Mouse (Mus musculus): Measurements from ENCODE around the gene Itgav. TPM values are rescaled to one million over a fixed set of nuclear protein-coding genes. Genes with fewer than 3 reads are reported as not detected.

Itgav gene
- polyA plus RNA-seq, 1 experiment from 2014 or later: 34.8 TPM

DNA sequence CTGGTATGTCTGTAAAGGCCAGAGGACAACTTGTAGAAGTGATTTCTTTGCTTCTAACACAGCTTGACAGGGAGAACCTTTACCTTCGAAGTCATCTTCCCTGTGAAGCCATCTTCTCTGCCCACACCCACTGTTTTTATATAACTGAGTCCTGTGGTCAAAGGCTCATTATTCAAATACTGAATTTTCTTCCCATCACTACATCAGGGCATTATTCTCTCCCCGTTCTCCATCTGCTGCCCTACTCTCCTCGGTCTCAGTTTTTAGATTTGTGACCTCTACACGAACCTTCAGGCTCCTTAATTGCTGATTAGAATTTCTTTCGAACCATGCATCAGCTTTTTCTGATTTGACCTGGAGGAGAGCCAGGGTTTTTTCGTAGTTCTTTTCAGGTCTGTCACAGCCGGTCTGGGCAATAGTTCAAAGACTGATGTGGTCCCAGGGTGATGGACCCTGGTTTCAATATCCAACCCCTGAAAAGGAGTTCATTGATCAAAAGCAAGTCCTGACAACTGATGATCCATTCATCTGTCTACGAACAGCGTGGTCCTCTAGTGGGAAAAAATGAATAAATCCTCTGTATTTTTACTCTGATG, 73.8 kb downstream of the Itgav start:
- Histone ChIP-seq H3K36me3 (ENCODE audit: control insufficient read depth, insufficient read depth) (peaks cover 44% of the 10 kb centered on the region), H3K27me3 (ENCODE audit: control insufficient read depth, insufficient read depth, low read length) (no peaks in the 10 kb centered on the region), H3K27ac (ENCODE audit: low read length) (no peak overlapping the region), H3K9ac (ENCODE audit: low read length) (no peak overlapping the region), H3K4me3 (ENCODE audit: low read length) (no peak overlapping the region), H3K4me2 (ENCODE audit: low read depth, low read length) (no peak overlapping the region), H3K9me3 (replicated peaks; ENCODE audit: control insufficient read depth, low read length) (no peaks in the 10 kb centered on the region), H3K4me1 (ENCODE audit: control insufficient read depth, insufficient read depth, low read length) (no peaks in the 10 kb centered on the region)
- 74% methylated on average over 9 of the region's 9 CpGs for WGBS
- no peak for ATAC-seq (replicated peaks; ENCODE audit: extremely low read depth, insufficient read depth, low FRiP score)

DNA sequence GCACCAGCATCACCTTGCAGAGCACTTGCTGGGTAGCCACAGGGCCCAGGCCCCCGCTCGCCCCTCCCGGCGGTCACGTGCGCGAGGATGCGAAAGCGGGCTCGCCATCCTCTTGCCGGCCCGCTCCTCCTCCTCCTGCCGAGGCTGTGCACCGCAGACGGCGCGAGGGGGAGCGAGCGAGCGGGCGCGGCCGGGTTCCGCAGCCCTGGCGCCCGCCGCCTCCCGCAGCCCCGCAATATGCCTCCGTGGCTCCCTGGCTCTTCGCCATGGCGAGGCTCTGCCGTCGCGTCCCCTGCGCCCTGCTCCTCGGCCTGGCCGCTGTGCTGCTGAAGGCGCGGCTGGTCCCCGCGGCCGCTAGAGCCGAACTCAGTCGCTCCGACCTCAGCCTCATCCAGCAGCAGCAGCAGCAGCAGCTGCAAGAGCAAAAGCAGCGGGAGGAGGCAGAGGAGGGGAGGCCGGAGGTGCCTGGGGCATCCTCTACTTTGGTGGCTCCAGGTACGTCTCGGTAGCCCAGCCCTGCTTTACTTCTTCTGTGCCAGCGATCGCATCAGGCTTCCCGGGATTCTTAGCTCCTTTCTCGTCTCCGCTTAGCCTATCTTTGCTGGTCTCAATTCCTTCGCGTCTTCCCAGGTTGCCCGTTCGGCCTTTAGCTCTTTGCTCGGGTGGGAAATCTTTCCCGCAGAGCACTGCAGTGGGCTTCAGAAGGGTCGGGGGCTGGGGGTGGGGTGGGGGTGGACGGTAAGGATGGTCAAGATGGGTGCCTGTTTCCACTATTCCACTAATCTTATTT, 88.5 kb downstream of the Itgav start, which contains the start of gene Fam171b:
Gene Fam171b (plus strand): TSS at position 154 of the 790 bp plus-strand sequence.
- peak within 1 kb of the TSS; percentile 63 for H3K4me3 ChIP-seq (ENCODE audit: low read length)
- peak within 1 kb of the TSS; percentile 74 for H3K9ac ChIP-seq (ENCODE audit: low read length)
- H3K36me3 ChIP-seq (ENCODE audit: control insufficient read depth, insufficient read depth): no peaks in the 10 kb centered on the region
- H3K27me3 ChIP-seq (ENCODE audit: control insufficient read depth, insufficient read depth, low read length): peaks cover 25% of the 10 kb centered on the region
- ATAC-seq (replicated peaks; ENCODE audit: extremely low read depth, insufficient read depth, low FRiP score): peak; percentile 90
- H3K4me2 ChIP-seq (ENCODE audit: low read depth, low read length): peak within 1 kb of the TSS; percentile 91
- no peak within 1 kb of the TSS for H3K27ac ChIP-seq (ENCODE audit: low read length)
- WGBS: under 1% methylated on average over 54 of the region's 63 CpGs
- H3K9me3 ChIP-seq (replicated peaks; ENCODE audit: control insufficient read depth, low read length): no peaks in the 10 kb centered on the region
- peaks cover 3% of the 10 kb centered on the region; the same call in 1 of the 2 replicates for H3K4me1 ChIP-seq (ENCODE audit: control insufficient read depth, insufficient read depth, low read length)

DNA sequence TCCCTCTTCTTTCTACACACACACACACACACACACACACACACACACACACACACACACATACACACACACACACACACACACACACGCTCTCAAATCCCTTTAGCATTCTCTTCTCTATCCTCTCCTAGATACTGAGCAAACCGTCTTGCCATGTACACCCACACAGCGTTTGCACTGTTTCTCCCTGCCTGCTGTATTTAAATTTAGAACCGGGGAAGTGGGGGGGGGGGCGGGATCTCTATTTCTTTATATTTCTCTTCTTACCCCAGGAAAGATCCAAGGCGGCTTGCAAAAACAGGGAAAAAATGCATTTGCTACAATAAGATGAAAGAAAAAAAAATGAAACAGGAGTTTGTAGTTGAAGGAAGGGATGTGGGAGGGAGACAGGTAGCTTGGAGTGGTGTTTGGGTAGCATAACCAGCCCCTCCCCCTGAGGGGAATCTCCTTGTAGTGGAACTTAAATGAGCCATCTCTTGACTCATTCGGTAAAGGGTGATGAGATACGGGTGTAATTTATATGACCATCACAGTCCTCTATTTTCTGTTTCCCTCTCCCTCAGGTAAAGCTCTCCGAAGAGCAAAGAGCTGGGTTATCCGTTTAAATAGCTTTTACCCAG, 89.2 kb downstream of the Itgav start:
- no peaks in the 10 kb centered on the region for H3K9me3 ChIP-seq (replicated peaks; ENCODE audit: control insufficient read depth, low read length)
- ATAC-seq (replicated peaks; ENCODE audit: extremely low read depth, insufficient read depth, low FRiP score): no peak
- peaks cover 3% of the 10 kb centered on the region; the same call in 1 of the 2 replicates for H3K4me1 ChIP-seq (ENCODE audit: control insufficient read depth, insufficient read depth, low read length)
- H3K4me3 ChIP-seq (ENCODE audit: low read length): peak overlapping the region; percentile 63
- peak overlapping the region; percentile 91 for H3K4me2 ChIP-seq (ENCODE audit: low read depth, low read length)
- 16% methylated on average over 10 of the region's 10 CpGs for WGBS
- H3K9ac ChIP-seq (ENCODE audit: low read length): no peak overlapping the region
- H3K27ac ChIP-seq (ENCODE audit: low read length): no peak overlapping the region
- no peaks in the 10 kb centered on the region for H3K36me3 ChIP-seq (ENCODE audit: control insufficient read depth, insufficient read depth)
- H3K27me3 ChIP-seq (ENCODE audit: control insufficient read depth, insufficient read depth, low read length): peaks cover 25% of the 10 kb centered on the region

DNA sequence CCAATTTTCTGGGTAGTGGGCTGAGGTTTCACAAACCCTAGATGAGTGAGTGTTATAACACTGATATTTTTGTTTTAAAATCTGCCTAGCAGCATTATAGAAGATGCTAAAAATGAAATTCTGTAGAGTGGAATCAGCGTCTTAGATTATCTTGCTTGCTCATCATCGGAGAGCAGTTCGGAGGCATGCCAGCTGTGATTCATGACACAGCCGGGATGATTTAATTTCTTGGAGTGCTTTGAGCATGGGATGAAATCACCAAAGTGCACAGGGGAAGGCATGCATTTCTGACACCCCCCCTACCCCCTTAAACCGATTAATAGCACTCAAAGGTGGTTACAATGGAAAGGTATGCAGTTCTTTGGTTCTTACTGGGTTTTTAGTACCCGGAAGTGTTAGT, 89.8 kb downstream of the Itgav start:
- ATAC-seq (replicated peaks; ENCODE audit: extremely low read depth, insufficient read depth, low FRiP score): no peak
- Histone ChIP-seq H3K9me3 (replicated peaks; ENCODE audit: control insufficient read depth, low read length) (no peaks in the 10 kb centered on the region), H3K4me2 (ENCODE audit: low read depth, low read length) (no peak overlapping the region), H3K27me3 (ENCODE audit: control insufficient read depth, insufficient read depth, low read length) (peaks cover 25% of the 10 kb centered on the region), H3K4me3 (ENCODE audit: low read length) (no peak overlapping the region), H3K9ac (ENCODE audit: low read length) (no peak overlapping the region), H3K4me1 (ENCODE audit: control insufficient read depth, insufficient read depth, low read length) (peaks cover 3% of the 10 kb centered on the region; the same call in 1 of the 2 replicates), H3K36me3 (ENCODE audit: control insufficient read depth, insufficient read depth) (no peaks in the 10 kb centered on the region), H3K27ac (ENCODE audit: low read length) (no peak overlapping the region)
- WGBS: 51% methylated on average over 6 of the region's 6 CpGs

DNA sequence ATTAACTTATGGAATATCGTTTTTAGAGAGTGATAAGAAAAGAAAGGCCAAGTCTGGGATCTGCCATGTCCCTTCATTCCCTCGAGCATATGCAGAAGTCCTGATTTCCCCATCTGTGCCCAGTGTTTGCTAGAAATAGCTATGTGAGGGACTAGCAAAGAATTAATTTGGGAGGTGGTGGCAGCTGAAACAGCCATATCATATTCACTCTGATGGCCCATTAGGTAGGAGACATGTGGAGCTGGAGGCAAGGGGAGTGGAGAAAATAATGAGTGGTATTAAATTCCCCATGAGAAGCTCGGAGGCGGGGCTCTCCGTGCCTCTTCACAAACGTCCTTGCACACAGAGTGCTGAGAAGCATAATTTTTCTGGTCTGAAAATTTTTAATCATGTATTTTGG, 92.0 kb downstream of the Itgav start:
- Histone ChIP-seq H3K4me2 (ENCODE audit: low read depth, low read length) (no peak overlapping the region), H3K9ac (ENCODE audit: low read length) (no peak overlapping the region), H3K4me1 (ENCODE audit: control insufficient read depth, insufficient read depth, low read length) (peaks cover 3% of the 10 kb centered on the region; the same call in 1 of the 2 replicates), H3K27me3 (ENCODE audit: control insufficient read depth, insufficient read depth, low read length) (peaks cover 13% of the 10 kb centered on the region; the same call in 1 of the 2 replicates), H3K27ac (ENCODE audit: low read length) (no peak overlapping the region), H3K36me3 (ENCODE audit: control insufficient read depth, insufficient read depth) (no peaks in the 10 kb centered on the region), H3K9me3 (replicated peaks; ENCODE audit: control insufficient read depth, low read length) (no peaks in the 10 kb centered on the region), H3K4me3 (ENCODE audit: low read length) (no peak overlapping the region)
- ATAC-seq (replicated peaks; ENCODE audit: extremely low read depth, insufficient read depth, low FRiP score): no peak
- 70% methylated on average over 6 of the region's 6 CpGs for WGBS

DNA sequence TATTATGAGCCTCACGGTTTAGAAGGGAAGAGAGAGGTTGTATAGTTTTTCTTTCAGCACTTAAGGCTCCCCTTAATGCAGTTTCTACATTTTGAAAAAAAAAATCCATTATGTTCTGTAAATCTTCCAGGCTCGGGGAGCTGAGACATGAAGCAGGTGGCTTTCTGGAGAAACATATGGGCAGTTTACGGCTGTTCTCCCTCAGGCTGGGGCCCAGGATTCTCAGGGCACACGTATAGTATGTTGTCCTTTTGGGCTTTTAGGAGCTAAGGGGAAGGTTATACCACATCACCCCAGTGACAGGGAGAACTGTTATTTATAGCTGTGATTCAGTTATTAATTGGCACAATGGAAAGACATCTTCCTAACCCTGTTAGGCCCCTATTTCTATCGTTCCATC, 101.0 kb downstream of the Itgav start:
- H3K9me3 ChIP-seq (replicated peaks; ENCODE audit: control insufficient read depth, low read length): no peaks in the 10 kb centered on the region
- no peak overlapping the region for H3K4me3 ChIP-seq (ENCODE audit: low read length)
- no peak overlapping the region for H3K9ac ChIP-seq (ENCODE audit: low read length)
- WGBS: 70% methylated on average over 5 of the region's 5 CpGs
- no peaks in the 10 kb centered on the region for H3K4me1 ChIP-seq (ENCODE audit: control insufficient read depth, insufficient read depth, low read length)
- no peak overlapping the region for H3K4me2 ChIP-seq (ENCODE audit: low read depth, low read length)
- H3K36me3 ChIP-seq (ENCODE audit: control insufficient read depth, insufficient read depth): no peaks in the 10 kb centered on the region
- no peak overlapping the region for H3K27ac ChIP-seq (ENCODE audit: low read length)
- no peak for ATAC-seq (replicated peaks; ENCODE audit: extremely low read depth, insufficient read depth, low FRiP score)
- no peaks in the 10 kb centered on the region for H3K27me3 ChIP-seq (ENCODE audit: control insufficient read depth, insufficient read depth, low read length)

DNA sequence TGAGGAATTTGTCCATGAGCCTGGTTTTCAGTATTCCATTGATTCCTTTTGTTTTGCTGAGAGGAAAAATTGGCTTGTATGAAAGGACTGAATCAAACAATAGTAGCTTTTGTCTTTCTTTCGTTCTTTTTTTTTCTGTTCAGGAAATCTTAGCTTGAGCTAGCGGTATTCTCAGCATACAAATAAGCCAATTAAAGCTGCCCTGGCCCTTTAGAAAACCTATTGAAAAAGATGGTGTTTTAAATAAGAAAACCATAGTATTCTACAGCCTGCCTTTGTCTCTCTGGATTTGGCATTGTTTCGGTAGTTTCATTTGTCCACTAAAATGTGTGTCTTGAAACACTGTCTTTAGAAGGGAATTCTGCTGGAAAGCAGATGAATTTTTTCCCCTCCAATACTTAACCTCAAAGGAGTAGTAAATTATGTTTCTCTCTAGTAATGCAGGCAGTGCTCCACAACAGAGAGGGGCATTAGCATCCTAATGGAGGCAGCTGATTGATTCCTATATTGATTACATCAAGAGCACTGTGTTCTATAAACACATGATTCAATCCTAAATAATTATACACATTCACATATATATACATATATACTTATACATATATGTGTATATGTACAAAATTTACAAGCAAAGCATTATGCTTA, 104.8 kb downstream of the Itgav start:
- Histone ChIP-seq H3K4me3 (ENCODE audit: low read length) (no peak overlapping the region), H3K27me3 (ENCODE audit: control insufficient read depth, insufficient read depth, low read length) (no peaks in the 10 kb centered on the region), H3K9ac (ENCODE audit: low read length) (no peak overlapping the region), H3K4me2 (ENCODE audit: low read depth, low read length) (no peak overlapping the region), H3K27ac (ENCODE audit: low read length) (no peak overlapping the region), H3K36me3 (ENCODE audit: control insufficient read depth, insufficient read depth) (no peaks in the 10 kb centered on the region), H3K4me1 (ENCODE audit: control insufficient read depth, insufficient read depth, low read length) (no peaks in the 10 kb centered on the region), H3K9me3 (replicated peaks; ENCODE audit: control insufficient read depth, low read length) (no peaks in the 10 kb centered on the region)
- no peak for ATAC-seq (replicated peaks; ENCODE audit: extremely low read depth, insufficient read depth, low FRiP score)
- 72% methylated on average over 3 of the region's 3 CpGs for WGBS

DNA sequence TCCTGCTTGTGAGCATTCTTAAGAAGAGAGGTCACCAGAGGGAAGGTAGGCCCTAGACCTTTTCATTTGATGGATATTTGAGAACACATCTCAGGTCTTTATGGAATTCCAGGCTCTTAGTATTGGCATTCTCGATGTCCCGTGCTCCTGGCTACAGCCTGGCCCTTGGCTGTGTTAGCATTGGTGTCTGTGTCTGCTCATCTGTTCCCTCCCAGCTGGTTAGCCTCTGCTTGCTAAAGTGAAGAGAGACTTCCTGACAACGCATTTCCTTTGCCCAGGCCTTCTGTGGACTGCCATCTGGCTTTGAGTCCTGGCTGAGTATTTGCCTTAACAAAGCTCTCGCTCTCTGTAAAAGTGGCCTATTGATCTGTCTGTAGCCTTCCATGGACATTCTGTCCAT, 108.7 kb downstream of the Itgav start:
- Histone ChIP-seq H3K36me3 (ENCODE audit: control insufficient read depth, insufficient read depth) (no peaks in the 10 kb centered on the region), H3K4me1 (ENCODE audit: control insufficient read depth, insufficient read depth, low read length) (no peaks in the 10 kb centered on the region), H3K4me3 (ENCODE audit: low read length) (no peak overlapping the region), H3K9ac (ENCODE audit: low read length) (no peak overlapping the region), H3K27ac (ENCODE audit: low read length) (no peak overlapping the region), H3K9me3 (replicated peaks; ENCODE audit: control insufficient read depth, low read length) (no peaks in the 10 kb centered on the region), H3K4me2 (ENCODE audit: low read depth, low read length) (no peak overlapping the region), H3K27me3 (ENCODE audit: control insufficient read depth, insufficient read depth, low read length) (no peaks in the 10 kb centered on the region)
- 72% methylated on average over 4 of the region's 4 CpGs for WGBS
- no peak for ATAC-seq (replicated peaks; ENCODE audit: extremely low read depth, insufficient read depth, low FRiP score)
